Comparison of ENCODE assay signal across 11 mouse cellular contexts in the genomic region with DNA sequence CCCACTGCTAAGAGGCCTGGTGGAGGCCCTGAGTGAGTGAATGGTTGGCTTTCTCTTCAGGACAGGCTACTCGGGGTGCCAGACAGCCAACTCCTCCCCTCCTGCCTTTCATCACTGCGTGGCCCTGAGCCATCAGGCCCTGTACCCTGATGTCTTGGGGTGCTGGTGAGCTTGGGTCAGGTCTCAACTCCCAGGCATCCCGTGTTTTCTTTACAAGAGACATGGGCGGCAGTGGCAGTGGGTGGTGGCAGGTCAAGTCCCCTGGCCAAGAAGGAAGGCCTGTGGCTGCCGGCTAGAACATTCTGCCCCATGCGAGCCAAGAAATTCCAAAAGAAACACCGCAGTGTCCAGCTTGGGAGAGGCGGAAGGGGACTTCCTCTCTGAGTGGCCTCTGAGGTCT. TPM values are rescaled to one million over a fixed set of nuclear protein-coding genes. Genes with fewer than 3 reads are reported as not detected.
DNase-seq lines count a peak whose midpoint lies in the region; ATAC-seq and TF ChIP-seq lines count a peak whose summit lies in the region.
"Had no signal": no experiment of that assay in that cellular context is flagged by ENCODE, and none has a peak within 500 bp of the region (broad histone marks: within the 10 kb centered on the region; RNA-seq: fewer than 3 reads in every experiment).

No protein-coding gene starts in this region.

- H3K36me3 ChIP-seq in heart, embryonic 12.5 days = no peaks in the 10 kb centered on the region
- H3K36me3 ChIP-seq in heart, adult 2 months (ENCODE audit: control insufficient read depth, insufficient read depth, low read length) = no peaks in the 10 kb centered on the region
- H3K36me3 ChIP-seq: hindbrain, embryonic 15.5 days had no signal

- intact Hi-C loops in heart, adult 2 months (cut with DNase I) = loop anchor here (5.0 kb wide), 1 partner anchor 301 kb away; no protein-coding TSS in a partner anchor

- H3K4me1 ChIP-seq in heart, embryonic 12.5 days (replicated peaks) = peaks cover 42% of the 10 kb centered on the region
- H3K4me1 ChIP-seq in heart, adult 2 months (ENCODE audit: control insufficient read depth, insufficient read depth, low read length) = peaks cover 43% of the 10 kb centered on the region

- TF ChIP-seq EP300 in heart, adult 2 months (IDR thresholded peaks at IDR 0.05; ENCODE audit: insufficient read depth, low read depth, low read length) = peak; percentile 30; the same call in 1 of the 2 replicates

- H3K4me2 ChIP-seq in heart, embryonic 12.5 days = no peak overlapping the region
- H3K4me2 ChIP-seq: hindbrain, embryonic 15.5 days; liver, embryonic 11.5 days had no signal

- no peaks in the 10 kb centered on the region for H3K79me2 ChIP-seq in heart, adult 2 months (replicated peaks; ENCODE audit: control insufficient read depth, insufficient read depth, low read length)

- WGBS in heart, embryonic 12.5 days = 56% methylated on average over 8 of the region's 8 CpGs
- 11% methylated on average over 8 of the region's 8 CpGs for WGBS in heart, adult 2 months

- H3K27ac ChIP-seq in heart, embryonic 12.5 days (ENCODE audit: poor library complexity, severe bottlenecking) = no peak overlapping the region
- H3K27ac ChIP-seq in heart, adult 2 months = peak overlapping the region; percentile 72

- peak; percentile 99 for DNase-seq in heart, adult 11 months
- DNase-seq in adipocyte (ENCODE audit: low spot score) (peak; percentile 70), liver (no peak)
- peak; percentile 75 to 84 for DNase-seq in heart, adult 2 months
- DNase-seq in kidney, postnatal 36 days = peak; percentile 67 to 79
- no peak for DNase-seq in cerebellum, postnatal 36 days
- no peak for DNase-seq in embryo, embryonic 11 days

- no peak overlapping the region for H3K9ac ChIP-seq in heart, embryonic 12.5 days
- H3K9ac ChIP-seq in heart, adult 2 months (ENCODE audit: low read depth, low read length) = peak overlapping the region; percentile 31
- H3K9ac ChIP-seq: hindbrain, embryonic 15.5 days had no signal

- TF ChIP-seq POLR2A in heart, adult 2 months (IDR thresholded peaks at IDR 0.05; ENCODE audit: insufficient read depth, low read depth, low read length) = no peak

- no peak for ATAC-seq in heart, embryonic 12.5 days (ENCODE audit: insufficient number of reproducible peaks, low FRiP score)

- no peak for TF ChIP-seq CTCF in heart, adult 2 months (IDR thresholded peaks at IDR 0.05)

- H3K27me3 ChIP-seq in heart, embryonic 12.5 days (replicated peaks) = 0 out of 2 replicates have a peak, but pooled peaks cover 7% of the 10 kb centered on the region
- H3K27me3 ChIP-seq in heart, adult 2 months (ENCODE audit: control insufficient read depth, insufficient read depth, low read length) = no peaks in the 10 kb centered on the region
- H3K27me3 ChIP-seq: hindbrain, embryonic 15.5 days had no signal

- H3K4me3 ChIP-seq in heart, embryonic 12.5 days = no peak overlapping the region
- no peak overlapping the region for H3K4me3 ChIP-seq in heart, adult 2 months
- H3K4me3 ChIP-seq: hindbrain, embryonic 15.5 days had no signal

- H3K9me3 ChIP-seq in heart, embryonic 12.5 days (replicated peaks) = no peaks in the 10 kb centered on the region
- H3K9me3 ChIP-seq: hindbrain, embryonic 15.5 days had no signal

RNA-seq across cellular contexts. Expression of a gene that starts 9.2 kb away (rescaled TPM):
- not detected in 2 replicates for polyA plus RNA-seq in heart, embryonic 12.5 days (2016; fragmentation: Nextera tagmentation; extraction: Ambion mirVana)
- not detected for total RNA-seq in heart, adult 2 months (2021)
- polyA plus RNA-seq in heart, adult 2 months (2012; rRNA removed) = 1.0 TPM in 1 of 2 replicates, not detected in the other
- total RNA-seq: neutrophil, adult 5-6 weeks had no signal

RNA-seq across cellular contexts. Expression of a gene that starts 41.8 kb away (rescaled TPM):
- polyA plus RNA-seq in heart, embryonic 12.5 days (2016; fragmentation: Nextera tagmentation; extraction: Ambion mirVana) = 14.0 and 15.3 TPM in 2 replicates
- 10 to 100 TPM; 21.0 to 24.3 TPM for total RNA-seq in heart, adult 2 months (2021)
- polyA plus RNA-seq in heart, adult 2 months (2012; rRNA removed) = 12.1 and 12.8 TPM in 2 replicates

Comparison
In these comparisons a context has a peak if more than half of its experiments do, and no peak if none do; other contexts are left out.
1. DNase-seq: peak in heart, adult 11 months (single experiment), adipocyte (single experiment), heart, adult 2 months (2 of 2) and kidney, postnatal 36 days (2 of 2); none in liver (single experiment), cerebellum, postnatal 36 days (0 of 2) and embryo, embryonic 11 days (single experiment).